Mouse (Mus musculus) kidney, embryonic 14.5 days (tissue): Measurements from ENCODE around the gene Wnt9b. TPM values are rescaled to one million over a fixed set of nuclear protein-coding genes. Genes with fewer than 3 reads are reported as not detected.

Experiments used
- ATAC-seq: fragments of 200-750 bp; cut with Nextera tagmentation; 2 replicates; pipeline ENCODE4 v1.8.0; 2017; ENCODE audit warnings: moderate number of reproducible peaks, mild to moderate bottlenecking, moderate TSS enrichment, moderate library complexity; ENCODE audit not compliant: low FRiP score, low TSS enrichment
- H3K27ac ChIP-seq: fragments of 300-500 bp; sonication (generic); 2 replicates; pipeline ENCODE4 v1.5.1; 2014; ENCODE audit warnings: low read depth, mild to moderate bottlenecking, low read length, moderate library complexity, mixed read lengths
- H3K27me3 ChIP-seq: fragments of 300-500 bp; sonication (generic); 2 replicates; pipeline ENCODE4 v1.6.1; 2014; ENCODE audit warnings: mild to moderate bottlenecking, low read length; ENCODE audit not compliant: control insufficient read depth, insufficient read depth
- H3K36me3 ChIP-seq: fragments of 300-500 bp; sonication (generic); 2 replicates; pipeline ENCODE4 v1.6.1; 2014; ENCODE audit warnings: low read length, mixed read lengths; ENCODE audit not compliant: control insufficient read depth, insufficient read depth
- H3K4me1 ChIP-seq: fragments of 300-500 bp; sonication (generic); 2 replicates; pipeline ENCODE4 v1.6.1; 2014; ENCODE audit warnings: low read length, mixed read lengths; ENCODE audit not compliant: control insufficient read depth, insufficient read depth
- H3K4me2 ChIP-seq: fragments of 300-500 bp; sonication (generic); replicated peaks from 2 replicates; pipeline ENCODE4 v1.6.1; 2014; ENCODE audit warnings: low read depth, mild to moderate bottlenecking, low read length
- H3K4me3 ChIP-seq: fragments of 300-500 bp; sonication (generic); 2 replicates; pipeline ENCODE4 v1.5.1; 2014; ENCODE audit warnings: mild to moderate bottlenecking, low read length
- H3K9ac ChIP-seq: fragments of 300-500 bp; sonication (generic); 2 replicates; pipeline ENCODE4 v1.6.1; 2014; ENCODE audit warnings: low read depth, mild to moderate bottlenecking, low read length, moderate library complexity
- H3K9me3 ChIP-seq: fragments of 300-500 bp; sonication (generic); 2 replicates; pipeline ENCODE4 v1.6.1; 2016; ENCODE audit warnings: low read length; ENCODE audit not compliant: control insufficient read depth
- WGBS: fragments of 180-500 bp; shearing (Covaris S2); extraction: QIAGEN DNeasy Blood & Tissue Kit; methylation state at CpG from one replicate; pipeline ENCODE4 v1.1.7; 2014; 5-methylcytosine and 5-hydroxymethylcytosine counted together
- polyA plus RNA-seq: library from polyadenylated mRNA; unstranded; fragments of >200 nt; fragmentation: Nextera tagmentation; extraction: Ambion mirVana; gene quantifications from 2 replicates; pipeline ENCODE4 v1.2.1, GENCODE M21; 2014

The Wnt9b gene
- polyA plus RNA-seq, 1 experiment from 2014 or later = 8.4 TPM

- peaks cover 90% of the 10 kb centered on the region for H3K36me3 ChIP-seq
- 82% methylated on average over 11 of the region's 11 CpGs for WGBS
- H3K9ac ChIP-seq = no peak overlapping the region
- no peaks in the 10 kb centered on the region for H3K9me3 ChIP-seq
- H3K4me2 ChIP-seq = no peak overlapping the region
- H3K27me3 ChIP-seq = no peaks in the 10 kb centered on the region
- H3K4me3 ChIP-seq = no peak overlapping the region
- H3K27ac ChIP-seq = no peak overlapping the region
- H3K4me1 ChIP-seq = no peaks in the 10 kb centered on the region; the same call in 1 of the 2 replicates
- no peak for ATAC-seq
Measured at GRCm38 (mm10) chr11:103683667-103684334, 65.8 kb downstream of the Wnt9b start.

Other genes with a start within 250 kb of the Wnt9b start
- not detected in 2 replicates for gene Lrrc37a, start 245.2 kb downstream of the Wnt9b start, polyA plus RNA-seq
- not detected in 2 replicates for gene Gm884, start 128.7 kb downstream of the Wnt9b start, polyA plus RNA-seq
- not detected in 2 replicates for gene Lyzl6, start 110.9 kb downstream of the Wnt9b start, polyA plus RNA-seq
- gene Rprml, start 100.3 kb downstream of the Wnt9b start, polyA plus RNA-seq = not detected in 2 replicates
- 46.7 and 82.7 TPM in 2 replicates for gene Gosr2, start 51.9 kb downstream of the Wnt9b start, polyA plus RNA-seq
- gene Wnt3, start 24.3 kb upstream of the Wnt9b start, polyA plus RNA-seq = 0.09 TPM in 1 of 2 replicates, not detected in the other
- gene Nsf, start 204.2 kb upstream of the Wnt9b start, polyA plus RNA-seq = 32.8 and 48.1 TPM in 2 replicates
- gene Arf2, start 216.9 kb upstream of the Wnt9b start, polyA plus RNA-seq = 44.1 and 60.4 TPM in 2 replicates